Mouse (Mus musculus) liver, postnatal 0 days (tissue): ENCODE measurements around the gene Fbxo34. TPM values are rescaled to one million over a fixed set of nuclear protein-coding genes. Genes with fewer than 3 reads are reported as not detected.
A peak's percentile ranks its signal among the peaks of the same experiment; 100 is the strongest.

Source experiments
- ATAC-seq: fragments of 200-750 bp; cut with Nextera tagmentation; 2 replicates; pipeline ENCODE4 v1.8.0; 2017; ENCODE audit warnings: mild to moderate bottlenecking, moderate library complexity
- DNase-seq: peaks from one replicate; pipeline ENCODE4 v3.0.0-alpha.2; 2016
- H3K27ac ChIP-seq: fragments of 300-500 bp; sonication (generic); 2 replicates; pipeline ENCODE4 v1.5.1; 2014; ENCODE audit warnings: antibody characterized with exemption, moderate library complexity, mild to moderate bottlenecking, low read depth
- H3K27me3 ChIP-seq: fragments of 300-500 bp; sonication (generic); 2 replicates; pipeline ENCODE4 v1.6.1; 2014; ENCODE audit warnings: low read length, control low read depth, mixed read lengths; ENCODE audit not compliant: insufficient read depth
- H3K36me3 ChIP-seq: fragments of 300-500 bp; sonication (generic); replicated peaks from 2 replicates; pipeline ENCODE4 v1.6.1; 2014; ENCODE audit warnings: mild to moderate bottlenecking, control low read depth, low read length, moderate library complexity, mixed read lengths; ENCODE audit not compliant: insufficient read depth
- H3K4me1 ChIP-seq: fragments of 300-500 bp; sonication (generic); 2 replicates; pipeline ENCODE4 v1.6.1; 2014; ENCODE audit warnings: antibody characterized with exemption, mild to moderate bottlenecking, control low read depth; ENCODE audit not compliant: insufficient read depth
- H3K4me2 ChIP-seq: fragments of 300-500 bp; sonication (generic); 2 replicates; pipeline ENCODE4 v1.6.1; 2014; ENCODE audit warnings: low read depth, mild to moderate bottlenecking, low read length, moderate library complexity, mixed read lengths
- H3K4me3 ChIP-seq: fragments of 300-500 bp; sonication (generic); 2 replicates; pipeline ENCODE4 v1.5.1; 2014; ENCODE audit warnings: low read depth, low read length
- H3K9ac ChIP-seq: fragments of 300-500 bp; sonication (generic); replicated peaks from 2 replicates; pipeline ENCODE4 v1.6.1; 2014; ENCODE audit warnings: mild to moderate bottlenecking, moderate library complexity
- H3K9me3 ChIP-seq: fragments of 300-500 bp; sonication (generic); 2 replicates; pipeline ENCODE4 v1.6.1; 2016; ENCODE audit warnings: mild to moderate bottlenecking, control low read depth, low read length, mixed read lengths
- CTCF ChIP-seq: sonication (generic); IDR thresholded peaks from 2 replicates; pipeline ENCODE4 v1.5.1; 2016; ENCODE audit warnings: antibody characterized with exemption, low read depth
- EP300 ChIP-seq: IDR thresholded peaks from 2 replicates; pipeline ENCODE4 v1.6.1; 2016; ENCODE audit warnings: antibody characterized with exemption, low read depth, mild to moderate bottlenecking
- WGBS: fragments of 180-500 bp; shearing (Covaris S2); extraction: QIAGEN DNeasy Blood & Tissue Kit; methylation state at CpG from one replicate; pipeline ENCODE4 v1.1.7; 2014; ENCODE audit not compliant: insufficient replicate concordance; 5-methylcytosine and 5-hydroxymethylcytosine counted together
- polyA plus RNA-seq: library from polyadenylated mRNA; unstranded; fragments of >200 nt; fragmentation: Nextera tagmentation; extraction: Ambion mirVana; gene quantifications from 2 replicates; pipeline ENCODE4 v1.2.1, GENCODE M21; 2015

Fbxo34 gene
- polyA plus RNA-seq, 1 experiment from 2014 or later: 22.1 TPM

- Histone ChIP-seq H3K9ac (no peak overlapping the region), H3K4me2 (no peak overlapping the region), H3K4me3 (no peak overlapping the region), H3K27ac (no peak overlapping the region), H3K4me1 (0 out of 2 replicates have a peak, but pooled peaks cover 3% of the 10 kb centered on the region), H3K9me3 (no peaks in the 10 kb centered on the region), H3K36me3 (no peaks in the 10 kb centered on the region), H3K27me3 (no peaks in the 10 kb centered on the region)
- TF ChIP-seq CTCF (no peak), EP300 (no peak)
- no peak for ATAC-seq
- DNase-seq: no peak
- WGBS: 56% methylated on average over 9 of the region's 9 CpGs
Observed at GRCm38 (mm10) chr14:47445331-47446095, 4.7 kb upstream of the Fbxo34 start.

GRCm38 (mm10) chr14:47459556-47459955 is 9.3 kb downstream of the Fbxo34 start:
- Histone ChIP-seq H3K9ac (no peak overlapping the region), H3K4me3 (no peak overlapping the region), H3K9me3 (no peaks in the 10 kb centered on the region), H3K27ac (no peak overlapping the region; the same call in 1 of the 2 replicates), H3K4me1 (peaks cover 8% of the 10 kb centered on the region), H3K4me2 (no peak overlapping the region), H3K36me3 (no peaks in the 10 kb centered on the region), H3K27me3 (no peaks in the 10 kb centered on the region)
- DNase-seq (peak; percentile 80), ATAC-seq (peak; percentile 60)
- no peak for TF ChIP-seq CTCF
- TF ChIP-seq EP300: no peak
- WGBS: 65% methylated on average over 4 of the region's 4 CpGs

GRCm38 (mm10) chr14:47461997-47462396 is 11.8 kb downstream of the Fbxo34 start:
- DNase-seq (no peak), ATAC-seq (0 out of 2 replicates have a peak, but pooled peaks have one; percentile 18)
- TF ChIP-seq CTCF: no peak
- no peak for TF ChIP-seq EP300
- Histone ChIP-seq H3K9ac (no peak overlapping the region), H3K4me3 (no peak overlapping the region), H3K4me1 (peaks cover 11% of the 10 kb centered on the region), H3K4me2 (no peak overlapping the region), H3K27me3 (no peaks in the 10 kb centered on the region), H3K9me3 (no peaks in the 10 kb centered on the region), H3K27ac (0 out of 2 replicates have a peak overlapping the region, but pooled peaks have one; percentile 20), H3K36me3 (no peaks in the 10 kb centered on the region)
- 52% methylated on average over 8 of the region's 8 CpGs for WGBS

- TF ChIP-seq CTCF (no peak), EP300 (peak; percentile 32; the same call in 1 of the 2 replicates)
- Histone ChIP-seq H3K4me2 (no peak overlapping the region), H3K9ac (no peak overlapping the region), H3K36me3 (no peaks in the 10 kb centered on the region), H3K27ac (0 out of 2 replicates have a peak overlapping the region, but pooled peaks have one; percentile 20), H3K27me3 (no peaks in the 10 kb centered on the region), H3K9me3 (no peaks in the 10 kb centered on the region), H3K4me3 (no peak overlapping the region), H3K4me1 (peaks cover 11% of the 10 kb centered on the region)
- 44% methylated on average over 4 of the region's 4 CpGs for WGBS
- DNase-seq: no peak
- peak; percentile 51 for ATAC-seq
Observed at GRCm38 (mm10) chr14:47462453-47462852, 12.2 kb downstream of the Fbxo34 start.

GRCm38 (mm10) chr14:47462877-47463460 is 12.7 kb downstream of the Fbxo34 start:
- no peak for TF ChIP-seq CTCF
- no peak for TF ChIP-seq EP300
- no peaks in the 10 kb centered on the region for H3K9me3 ChIP-seq
- no peak overlapping the region for H3K9ac ChIP-seq
- DNase-seq (no peak), ATAC-seq (no peak)
- H3K27ac ChIP-seq: 0 out of 2 replicates have a peak overlapping the region, but pooled peaks have one; percentile 20
- H3K4me2 ChIP-seq: no peak overlapping the region
- H3K4me3 ChIP-seq: no peak overlapping the region
- peaks cover 11% of the 10 kb centered on the region for H3K4me1 ChIP-seq
- no peaks in the 10 kb centered on the region for H3K36me3 ChIP-seq
- 56% methylated on average over 9 of the region's 9 CpGs for WGBS
- no peaks in the 10 kb centered on the region for H3K27me3 ChIP-seq

GRCm38 (mm10) chr14:47464426-47464825 is 14.2 kb downstream of the Fbxo34 start:
- Histone ChIP-seq H3K9ac (no peak overlapping the region), H3K4me3 (no peak overlapping the region), H3K27ac (no peak overlapping the region), H3K4me1 (peaks cover 11% of the 10 kb centered on the region), H3K9me3 (no peaks in the 10 kb centered on the region), H3K27me3 (no peaks in the 10 kb centered on the region), H3K4me2 (no peak overlapping the region), H3K36me3 (no peaks in the 10 kb centered on the region)
- no peak for ATAC-seq
- no peak for TF ChIP-seq EP300
- no peak for TF ChIP-seq CTCF
- DNase-seq: no peak
- 67% methylated on average over 10 of the region's 10 CpGs for WGBS
